Mouse (Mus musculus) kidney, adult 2 months (tissue): ENCODE measurements around the gene Eif4g3.

Experiments used
- CTCF ChIP-seq: fragments of 200-500 bp; conservative IDR thresholded peaks from 2 replicates; pipeline ENCODE4 v1.5.1; 2011; ENCODE audit warnings: low read depth, mild to moderate bottlenecking, control low read depth, low read length, moderate library complexity, mixed read lengths; ENCODE audit not compliant: insufficient read depth, insufficient read length
- POLR2A ChIP-seq: fragments of 200-500 bp; IDR thresholded peaks from one replicate; pipeline ENCODE4 v1.6.1; 2011; ENCODE audit warnings: low read depth, low read length, control low read depth

DNA sequence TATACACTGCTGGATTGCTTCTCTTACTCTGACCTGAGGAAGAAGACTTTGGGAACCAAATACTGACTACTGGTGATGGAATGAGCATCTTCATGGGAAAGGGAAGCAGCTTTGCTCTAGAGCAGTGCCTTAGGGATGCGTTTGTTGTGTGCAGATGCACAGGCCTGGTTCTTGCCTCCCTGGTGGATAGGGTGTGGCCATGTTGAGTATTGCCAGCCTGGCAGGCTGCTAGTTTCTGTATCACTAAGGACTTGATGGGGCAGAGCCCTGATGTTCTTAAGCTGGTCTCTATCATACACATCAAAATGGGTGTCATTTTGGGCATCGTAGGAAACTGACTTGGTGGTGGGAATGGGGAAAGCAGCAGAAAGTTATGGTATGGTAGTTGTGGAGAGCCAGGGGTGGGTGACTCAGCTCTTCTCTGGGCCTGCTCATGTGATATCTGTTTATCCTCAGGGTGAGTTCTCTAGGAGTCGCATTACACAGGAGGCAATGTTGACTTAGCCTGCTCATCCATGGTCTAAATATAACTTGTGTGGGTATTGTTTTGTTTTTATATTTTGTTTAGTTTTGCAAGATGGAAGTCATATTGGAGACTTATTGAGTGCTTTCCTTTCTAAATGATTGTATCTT, 85.0 kb downstream of the Eif4g3 start:
- TF ChIP-seq CTCF (no peak), POLR2A (no peak)
